Mouse (Mus musculus) kidney, embryonic 14.5 days (tissue): Measurements from ENCODE around the gene Sdc4. TPM values are rescaled to one million over a fixed set of nuclear protein-coding genes. Genes with fewer than 3 reads are reported as not detected.
A peak's percentile ranks its signal among the peaks of the same experiment; 100 is the strongest.

Source experiments
- ATAC-seq: fragments of 200-750 bp; cut with Nextera tagmentation; 2 replicates; pipeline ENCODE4 v1.8.0; 2017; ENCODE audit warnings: moderate number of reproducible peaks, mild to moderate bottlenecking, moderate TSS enrichment, moderate library complexity; ENCODE audit not compliant: low FRiP score, low TSS enrichment
- H3K27ac ChIP-seq: fragments of 300-500 bp; sonication (generic); 2 replicates; pipeline ENCODE4 v1.5.1; 2014; ENCODE audit warnings: low read depth, mild to moderate bottlenecking, low read length, moderate library complexity, mixed read lengths
- H3K27me3 ChIP-seq: fragments of 300-500 bp; sonication (generic); 2 replicates; pipeline ENCODE4 v1.6.1; 2014; ENCODE audit warnings: mild to moderate bottlenecking, low read length; ENCODE audit not compliant: control insufficient read depth, insufficient read depth
- H3K36me3 ChIP-seq: fragments of 300-500 bp; sonication (generic); 2 replicates; pipeline ENCODE4 v1.6.1; 2014; ENCODE audit warnings: low read length, mixed read lengths; ENCODE audit not compliant: control insufficient read depth, insufficient read depth
- H3K4me1 ChIP-seq: fragments of 300-500 bp; sonication (generic); 2 replicates; pipeline ENCODE4 v1.6.1; 2014; ENCODE audit warnings: low read length, mixed read lengths; ENCODE audit not compliant: control insufficient read depth, insufficient read depth
- H3K4me2 ChIP-seq: fragments of 300-500 bp; sonication (generic); replicated peaks from 2 replicates; pipeline ENCODE4 v1.6.1; 2014; ENCODE audit warnings: low read depth, mild to moderate bottlenecking, low read length
- H3K4me3 ChIP-seq: fragments of 300-500 bp; sonication (generic); 2 replicates; pipeline ENCODE4 v1.5.1; 2014; ENCODE audit warnings: mild to moderate bottlenecking, low read length
- H3K9ac ChIP-seq: fragments of 300-500 bp; sonication (generic); 2 replicates; pipeline ENCODE4 v1.6.1; 2014; ENCODE audit warnings: low read depth, mild to moderate bottlenecking, low read length, moderate library complexity
- H3K9me3 ChIP-seq: fragments of 300-500 bp; sonication (generic); 2 replicates; pipeline ENCODE4 v1.6.1; 2016; ENCODE audit warnings: low read length; ENCODE audit not compliant: control insufficient read depth
- WGBS: fragments of 180-500 bp; shearing (Covaris S2); extraction: QIAGEN DNeasy Blood & Tissue Kit; methylation state at CpG from one replicate; pipeline ENCODE4 v1.1.7; 2014; 5-methylcytosine and 5-hydroxymethylcytosine counted together
- polyA plus RNA-seq: library from polyadenylated mRNA; unstranded; fragments of >200 nt; fragmentation: Nextera tagmentation; extraction: Ambion mirVana; gene quantifications from 2 replicates; pipeline ENCODE4 v1.2.1, GENCODE M21; 2014

The Sdc4 gene
- polyA plus RNA-seq, 1 experiment from 2014 or later: 108 TPM

DNA sequence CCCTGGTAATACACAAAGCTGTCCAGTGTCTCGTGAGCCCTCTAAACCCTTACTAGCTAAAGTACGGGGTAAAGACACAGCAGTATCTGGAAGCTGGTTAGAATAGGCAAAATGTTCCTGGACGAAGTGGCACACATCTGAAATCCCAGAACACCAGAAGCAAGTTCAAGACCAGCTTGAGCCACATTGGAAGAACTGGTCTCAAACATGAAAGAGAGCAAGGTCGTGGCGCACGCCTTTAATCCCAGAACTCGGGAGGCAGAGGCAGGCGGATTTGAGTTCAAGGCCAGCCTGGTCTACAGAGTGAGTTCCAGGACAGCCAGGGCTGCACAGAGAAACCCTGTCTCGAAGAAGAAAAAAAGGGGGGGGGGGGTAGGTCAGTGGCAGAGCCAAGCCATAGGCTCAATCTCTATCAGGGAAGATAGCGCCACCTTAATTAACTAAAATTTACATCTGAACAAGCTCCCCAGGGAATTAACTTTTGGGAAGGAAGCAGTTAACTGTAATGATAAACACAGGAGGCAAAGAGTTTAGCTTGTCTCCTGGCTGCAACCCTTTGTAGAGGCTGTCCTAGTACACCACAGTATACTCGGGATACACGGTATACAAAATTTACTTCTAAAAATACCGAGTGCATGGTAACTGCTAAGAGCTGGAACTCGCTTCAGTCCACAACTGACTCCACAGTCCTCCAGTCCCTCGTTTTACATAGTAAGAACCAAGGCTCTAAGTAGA lies 13.6 kb downstream of the Sdc4 start:
- H3K27me3 ChIP-seq: no peaks in the 10 kb centered on the region
- H3K9me3 ChIP-seq: no peaks in the 10 kb centered on the region
- WGBS: 51% methylated on average over 15 of the region's 15 CpGs
- H3K4me3 ChIP-seq: no peak overlapping the region
- no peak overlapping the region for H3K9ac ChIP-seq
- H3K36me3 ChIP-seq: peaks cover 24% of the 10 kb centered on the region; the same call in 1 of the 2 replicates
- H3K27ac ChIP-seq: no peak overlapping the region; the same call in 1 of the 2 replicates
- H3K4me2 ChIP-seq: no peak overlapping the region
- no peak for ATAC-seq
- peaks cover 47% of the 10 kb centered on the region for H3K4me1 ChIP-seq

- ATAC-seq: no peak
- peaks cover 35% of the 10 kb centered on the region; the same call in 1 of the 2 replicates for H3K36me3 ChIP-seq
Observed at GRCm38 (mm10) chr2:164428451-164428850, 15.2 kb downstream of the Sdc4 start.

DNA sequence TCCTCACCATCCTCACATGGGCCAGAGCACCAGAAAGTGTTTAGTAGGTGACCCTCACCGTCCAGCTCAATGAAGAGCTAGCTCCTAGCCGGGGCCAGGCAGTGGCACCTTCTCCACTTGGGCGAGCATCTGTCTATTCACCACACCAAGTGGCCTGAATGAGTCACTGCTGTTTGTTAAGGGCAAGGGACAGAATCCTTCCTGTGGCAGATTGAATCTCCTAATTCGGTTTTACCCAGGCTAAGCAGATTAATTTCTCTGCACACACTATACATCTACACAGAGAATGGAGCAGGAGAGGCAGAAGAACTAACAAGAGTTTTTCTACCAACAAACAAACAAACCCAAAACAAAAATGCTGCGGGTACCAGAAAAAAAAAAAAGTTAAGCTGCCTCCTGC lies 16.7 kb downstream of the Sdc4 start:
- 74% methylated on average over 5 of the region's 5 CpGs for WGBS
- H3K9ac ChIP-seq: no peak overlapping the region
- peaks cover 35% of the 10 kb centered on the region; the same call in 1 of the 2 replicates for H3K36me3 ChIP-seq
- H3K27ac ChIP-seq: no peak overlapping the region
- no peaks in the 10 kb centered on the region for H3K27me3 ChIP-seq
- H3K4me1 ChIP-seq: peaks cover 16% of the 10 kb centered on the region
- H3K4me2 ChIP-seq: no peak overlapping the region
- ATAC-seq: no peak
- no peak overlapping the region for H3K4me3 ChIP-seq
- no peaks in the 10 kb centered on the region for H3K9me3 ChIP-seq

More at GRCm38 (mm10) chr2:164428451-164428850, 15.2 kb downstream of the Sdc4 start:
- Histone ChIP-seq H3K4me1 (peaks cover 31% of the 10 kb centered on the region), H3K27me3 (no peaks in the 10 kb centered on the region), H3K4me2 (no peak overlapping the region), H3K9me3 (no peaks in the 10 kb centered on the region), H3K9ac (no peak overlapping the region), H3K4me3 (no peak overlapping the region), H3K27ac (no peak overlapping the region)
- WGBS: 30% methylated on average over 5 of the region's 5 CpGs

GRCm38 (mm10) chr2:164426121-164426520 lies 17.6 kb downstream of the Sdc4 start:
- 26% methylated on average over 12 of the region's 12 CpGs for WGBS
- no peak overlapping the region for H3K4me3 ChIP-seq
- no peaks in the 10 kb centered on the region for H3K9me3 ChIP-seq
- H3K36me3 ChIP-seq: peaks cover 35% of the 10 kb centered on the region; the same call in 1 of the 2 replicates
- ATAC-seq: peak; percentile 51; the same call in 1 of the 2 replicates
- no peak overlapping the region for H3K9ac ChIP-seq
- H3K27ac ChIP-seq: no peak overlapping the region
- H3K27me3 ChIP-seq: no peaks in the 10 kb centered on the region
- H3K4me1 ChIP-seq: peaks cover 8% of the 10 kb centered on the region
- no peak overlapping the region for H3K4me2 ChIP-seq

DNA sequence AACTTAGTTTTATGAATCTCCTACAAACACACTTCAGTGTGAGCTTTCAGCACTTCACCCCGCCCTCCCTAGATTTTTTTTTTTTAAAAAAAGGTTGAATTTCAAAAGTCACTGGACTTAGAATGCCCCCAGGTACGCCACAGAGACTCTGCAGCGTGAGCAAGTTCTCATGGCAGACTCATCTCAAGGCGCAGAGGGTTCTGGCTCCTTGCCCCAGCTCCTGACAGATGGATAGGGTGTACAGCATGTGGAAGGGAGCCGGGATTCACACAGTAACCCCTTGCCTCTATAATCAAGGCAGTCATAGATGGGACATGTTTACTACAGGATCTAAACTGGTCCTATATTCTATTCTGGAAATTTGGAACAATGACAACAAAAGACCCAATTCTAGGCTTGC lies 18.3 kb downstream of the Sdc4 start:
- WGBS: 84% methylated on average over 5 of the region's 5 CpGs
- Histone ChIP-seq H3K36me3 (peaks cover 35% of the 10 kb centered on the region; the same call in 1 of the 2 replicates), H3K4me2 (no peak overlapping the region), H3K4me1 (peaks cover under 1% of the 10 kb centered on the region; the same call in 1 of the 2 replicates), H3K9me3 (no peaks in the 10 kb centered on the region), H3K27ac (no peak overlapping the region), H3K27me3 (no peaks in the 10 kb centered on the region), H3K9ac (no peak overlapping the region), H3K4me3 (no peak overlapping the region)
- ATAC-seq: no peak

GRCm38 (mm10) chr2:164424406-164424805 lies 19.3 kb downstream of the Sdc4 start:
- H3K4me2 ChIP-seq: no peak overlapping the region
- no peak overlapping the region for H3K27ac ChIP-seq
- H3K9me3 ChIP-seq: no peaks in the 10 kb centered on the region
- H3K4me1 ChIP-seq: peaks cover 4% of the 10 kb centered on the region; the same call in 1 of the 2 replicates
- WGBS: 89% methylated on average over 8 of the region's 8 CpGs
- no peak overlapping the region for H3K4me3 ChIP-seq
- no peak for ATAC-seq
- no peaks in the 10 kb centered on the region for H3K27me3 ChIP-seq
- H3K36me3 ChIP-seq: peaks cover 34% of the 10 kb centered on the region; the same call in 1 of the 2 replicates
- no peak overlapping the region for H3K9ac ChIP-seq

DNA sequence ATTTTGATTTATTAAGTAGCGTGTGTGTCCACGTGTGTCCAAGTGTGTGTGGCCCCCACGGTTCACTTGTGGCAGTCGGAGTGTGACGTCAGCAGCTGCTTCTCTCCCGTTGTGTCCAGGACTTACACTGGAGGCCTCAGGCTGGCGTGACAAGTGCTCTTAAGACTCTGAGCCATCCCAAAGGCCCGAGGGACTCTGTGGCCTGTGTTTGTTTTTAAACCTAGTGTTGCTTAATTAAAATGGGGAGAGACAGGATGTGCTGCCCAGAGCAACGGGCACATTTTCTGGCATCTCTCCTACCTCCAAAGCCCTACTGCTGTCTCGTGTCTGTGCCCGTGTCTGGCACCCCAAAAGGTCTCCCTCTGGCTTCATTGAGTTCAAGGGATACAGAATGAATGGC lies 20.2 kb downstream of the Sdc4 start:
- Histone ChIP-seq H3K4me1 (peaks cover 11% of the 10 kb centered on the region), H3K9me3 (no peaks in the 10 kb centered on the region), H3K27ac (no peak overlapping the region), H3K4me3 (no peak overlapping the region), H3K27me3 (no peaks in the 10 kb centered on the region), H3K36me3 (peaks cover 26% of the 10 kb centered on the region; the same call in 1 of the 2 replicates), H3K9ac (no peak overlapping the region), H3K4me2 (no peak overlapping the region)
- ATAC-seq: no peak
- WGBS: 73% methylated on average over 11 of the region's 11 CpGs

DNA sequence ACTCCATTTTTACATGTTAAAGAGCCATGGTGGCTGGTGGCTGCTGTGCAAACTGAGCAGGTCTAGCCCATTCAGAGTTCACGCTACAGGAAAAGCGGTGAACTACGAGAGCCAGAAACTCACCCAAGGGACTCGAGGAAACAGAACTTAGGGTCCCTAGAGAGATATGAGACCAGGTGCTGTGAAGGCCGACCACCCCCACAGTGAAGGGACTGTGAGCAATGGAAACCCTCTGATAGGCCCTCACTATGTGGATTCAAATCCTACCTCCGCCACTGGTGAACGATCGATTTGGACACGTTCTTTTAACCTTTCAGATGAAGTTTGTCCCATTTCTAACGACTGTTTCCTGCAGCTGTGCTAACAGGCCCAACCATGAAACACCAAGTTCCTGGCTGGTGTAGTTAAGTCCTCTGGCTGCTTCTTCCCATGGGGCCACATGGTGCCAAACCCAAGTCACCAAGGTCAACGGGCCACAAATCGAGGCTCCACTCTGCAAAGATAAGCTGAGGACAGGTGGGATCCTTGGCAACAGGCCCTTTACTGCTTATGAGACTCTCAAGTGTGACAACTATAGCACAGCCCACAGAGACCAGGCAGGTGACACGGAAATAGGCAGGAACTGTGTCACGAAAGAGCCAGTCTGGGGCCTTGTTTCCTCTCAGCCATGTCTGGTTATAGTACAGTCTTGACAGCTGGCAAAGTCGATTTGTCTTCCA lies 20.9 kb downstream of the Sdc4 start:
- H3K4me1 ChIP-seq: peaks cover 12% of the 10 kb centered on the region
- 83% methylated on average over 15 of the region's 15 CpGs for WGBS
- ATAC-seq: no peak
- H3K27me3 ChIP-seq: no peaks in the 10 kb centered on the region
- H3K9ac ChIP-seq: no peak overlapping the region
- peaks cover 22% of the 10 kb centered on the region; the same call in 1 of the 2 replicates for H3K36me3 ChIP-seq
- H3K4me2 ChIP-seq: no peak overlapping the region
- no peak overlapping the region for H3K4me3 ChIP-seq
- H3K9me3 ChIP-seq: no peaks in the 10 kb centered on the region
- no peak overlapping the region for H3K27ac ChIP-seq

DNA sequence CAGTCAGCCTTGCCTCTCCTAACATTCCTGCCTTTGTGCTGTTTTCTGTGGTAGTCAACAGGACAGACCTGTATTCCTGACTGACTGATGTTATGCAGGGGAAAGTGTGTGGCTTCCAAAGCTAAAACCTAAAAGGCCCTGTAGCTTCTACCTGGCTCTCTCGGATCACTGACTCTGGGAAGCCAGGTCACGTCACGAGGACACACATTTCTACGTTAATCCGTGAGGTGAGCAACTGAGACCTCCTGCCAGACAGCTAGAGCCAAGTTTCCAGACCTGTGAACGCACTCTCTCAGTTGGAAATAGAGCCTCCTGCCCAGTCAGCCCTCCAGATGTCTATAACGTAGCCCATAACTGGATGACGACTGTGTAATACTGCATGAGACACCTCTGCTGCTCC lies 21.7 kb downstream of the Sdc4 start:
- Histone ChIP-seq H3K9me3 (no peaks in the 10 kb centered on the region), H3K36me3 (peaks cover 14% of the 10 kb centered on the region; the same call in 1 of the 2 replicates), H3K4me2 (no peak overlapping the region), H3K27ac (no peak overlapping the region), H3K27me3 (no peaks in the 10 kb centered on the region), H3K4me3 (no peak overlapping the region), H3K4me1 (peaks cover 15% of the 10 kb centered on the region), H3K9ac (no peak overlapping the region)
- no peak for ATAC-seq
- WGBS: 73% methylated on average over 8 of the region's 8 CpGs
